Mouse (Mus musculus) skeletal muscle tissue, adult 2 months (tissue): ENCODE measurements around the gene Lpar3.

Experiments
- DNase-seq: peaks from one replicate; pipeline ENCODE4 v3.0.0-alpha.2; 2012; ENCODE audit warnings: low read depth, low spot score

Lpar3 gene

DNA sequence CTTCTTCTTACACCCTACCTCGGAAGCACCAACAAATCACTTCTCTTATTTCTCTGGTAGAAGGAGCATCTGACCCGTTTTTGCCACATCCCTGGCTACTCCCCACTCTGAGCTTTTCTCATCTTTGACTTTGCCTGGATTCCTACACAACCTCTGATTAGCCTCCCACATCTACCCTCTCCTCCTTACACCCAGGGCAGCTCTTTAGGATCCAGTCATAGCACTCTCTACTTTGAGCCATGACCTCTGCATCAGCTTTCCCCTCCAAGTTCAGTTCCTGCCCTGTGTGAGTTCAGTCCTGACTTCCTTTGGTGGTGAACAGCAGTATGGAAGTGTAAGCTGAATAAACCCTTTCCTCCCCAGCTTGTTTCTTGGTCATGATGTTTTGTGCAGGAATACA lies 87.1 kb downstream of the Lpar3 start:
- no peak for DNase-seq

DNA sequence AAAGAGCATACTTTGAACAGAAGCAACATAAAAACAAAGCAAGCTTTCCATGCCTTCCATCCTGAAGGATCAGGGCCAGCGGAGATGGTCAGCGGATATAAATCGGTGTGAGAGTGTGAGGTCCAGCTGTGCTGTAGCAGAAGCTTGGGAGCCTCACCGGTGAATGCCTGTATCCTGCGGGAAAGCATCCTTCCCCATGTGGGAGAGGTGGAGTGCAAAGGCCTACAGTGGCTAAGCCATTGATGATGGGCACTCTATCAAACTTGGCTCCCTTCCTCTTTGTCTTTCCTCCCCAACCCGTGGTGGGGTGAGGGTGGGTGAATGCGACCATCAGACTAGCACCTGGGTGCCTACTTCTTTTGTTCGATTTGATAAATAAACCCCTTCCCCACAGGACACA lies 88.8 kb downstream of the Lpar3 start:
- DNase-seq: no peak

DNA sequence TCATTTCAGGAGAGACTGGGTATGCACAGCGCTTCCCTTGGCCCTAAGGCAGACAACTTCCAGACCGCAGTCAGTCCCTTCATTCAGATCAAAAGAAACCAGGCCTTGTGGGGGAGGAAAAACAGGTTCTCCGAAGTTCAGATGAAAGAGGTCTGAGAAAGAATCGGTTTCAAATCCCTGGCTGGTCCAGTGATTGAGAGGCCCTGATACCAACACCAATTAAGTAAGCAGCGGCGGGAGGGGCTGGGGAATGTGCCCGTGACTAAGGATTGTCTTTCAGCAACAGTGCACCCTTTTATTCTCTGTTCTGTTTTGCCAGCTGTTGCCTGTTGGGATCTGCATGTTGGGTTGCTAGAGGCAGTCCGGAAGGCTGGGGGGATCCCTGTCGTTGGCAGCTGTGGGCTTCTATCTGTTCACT lies 90.4 kb downstream of the Lpar3 start:
- DNase-seq: no peak

DNA sequence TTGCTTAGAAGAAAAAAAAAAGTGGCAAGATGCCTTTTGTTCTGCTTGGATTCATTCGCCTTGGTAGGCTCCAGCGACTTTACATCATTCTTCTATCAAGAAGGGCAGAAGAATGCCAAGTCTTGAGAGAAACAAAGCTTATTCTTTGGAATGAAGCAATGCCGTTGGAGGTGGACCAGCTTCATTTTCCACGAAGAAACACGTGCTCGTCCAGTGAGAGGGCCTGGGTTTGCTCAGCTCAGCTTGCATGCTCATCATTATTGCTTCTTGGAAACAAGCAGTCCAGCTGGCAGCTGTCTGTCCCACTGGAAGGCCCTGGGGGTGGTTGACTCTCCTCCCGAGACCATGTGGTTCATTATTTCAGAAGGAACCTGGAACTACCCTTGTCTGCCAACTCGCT lies 94.7 kb downstream of the Lpar3 start:
- no peak for DNase-seq

DNA sequence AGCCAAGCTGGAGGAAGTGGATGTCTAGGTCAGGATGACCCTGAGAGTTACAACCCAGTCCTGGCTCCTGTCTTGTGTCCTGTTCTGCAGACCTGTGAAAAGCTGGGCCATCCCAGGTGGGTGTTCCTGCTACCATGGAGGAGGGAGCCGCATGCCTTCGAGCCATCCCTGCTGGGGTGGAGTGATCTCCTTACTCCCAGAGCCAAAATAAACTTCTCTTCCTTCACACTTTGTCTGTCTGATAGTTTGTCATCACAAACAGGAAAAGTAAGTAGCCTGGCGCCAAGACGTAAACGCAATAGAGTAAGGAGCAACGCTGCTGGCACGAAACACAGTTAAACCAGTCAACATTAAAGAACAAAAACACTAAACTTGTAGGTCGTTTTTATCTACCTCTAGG lies 95.5 kb downstream of the Lpar3 start:
- no peak for DNase-seq

DNA sequence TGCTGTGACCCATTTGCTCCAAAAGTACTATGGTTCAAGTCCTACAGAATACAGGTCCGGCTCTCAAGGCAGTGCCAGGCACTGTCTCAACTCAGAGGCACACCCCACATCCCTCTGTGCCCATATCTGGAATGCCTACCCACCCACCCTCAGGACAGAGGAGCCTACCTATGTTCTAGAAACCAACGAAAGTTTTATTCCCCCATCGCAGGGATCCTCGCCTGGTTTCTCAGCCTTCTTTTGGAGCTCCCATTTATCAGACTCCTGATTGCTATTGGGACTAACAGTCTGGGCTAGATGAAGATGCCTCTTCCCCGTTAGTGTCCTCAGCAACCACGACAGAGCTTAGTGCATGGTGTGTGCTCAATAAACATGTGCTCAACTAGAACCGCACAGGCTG lies 96.6 kb downstream of the Lpar3 start:
- DNase-seq: no peak

DNA sequence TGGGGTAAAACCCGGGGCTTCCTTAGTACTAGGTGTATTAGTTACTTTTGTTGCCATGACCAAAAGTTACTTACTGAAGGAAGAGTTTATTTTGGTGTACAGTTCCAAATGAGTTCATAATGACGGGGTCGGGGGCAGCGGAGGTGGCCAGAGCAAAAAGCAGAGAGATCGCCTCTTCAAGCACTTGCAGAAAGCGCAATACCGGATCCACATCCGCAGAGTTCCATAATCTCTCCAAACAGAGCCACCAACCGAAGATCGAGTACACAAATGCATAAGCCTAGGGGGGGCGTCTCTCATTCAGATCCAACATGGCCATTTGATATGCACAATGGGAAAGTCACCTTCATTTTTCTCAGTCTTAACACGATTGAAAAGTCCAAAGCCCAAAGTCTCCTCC lies 97.1 kb downstream of the Lpar3 start:
- DNase-seq: no peak

DNA sequence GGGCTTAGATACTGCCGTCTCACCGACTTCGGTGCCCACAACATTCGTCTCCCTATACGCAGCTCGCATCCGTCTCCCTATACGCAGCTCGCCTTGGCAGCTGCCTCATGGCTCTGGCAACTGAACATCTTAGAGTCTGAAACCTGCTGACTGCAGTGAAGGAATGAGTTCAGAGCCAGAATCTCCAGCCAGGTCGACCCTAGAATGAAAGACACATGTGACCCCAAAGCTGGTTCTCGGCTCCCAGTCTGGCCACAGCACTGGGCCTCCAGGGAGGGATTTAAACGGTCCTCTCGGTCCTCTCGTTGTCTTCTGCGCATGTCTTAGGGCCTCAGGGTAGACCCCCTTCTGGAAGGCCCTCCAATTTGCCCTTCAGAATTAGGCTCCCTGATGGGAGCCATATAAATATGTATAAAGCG lies 97.8 kb downstream of the Lpar3 start:
- DNase-seq: no peak

DNA sequence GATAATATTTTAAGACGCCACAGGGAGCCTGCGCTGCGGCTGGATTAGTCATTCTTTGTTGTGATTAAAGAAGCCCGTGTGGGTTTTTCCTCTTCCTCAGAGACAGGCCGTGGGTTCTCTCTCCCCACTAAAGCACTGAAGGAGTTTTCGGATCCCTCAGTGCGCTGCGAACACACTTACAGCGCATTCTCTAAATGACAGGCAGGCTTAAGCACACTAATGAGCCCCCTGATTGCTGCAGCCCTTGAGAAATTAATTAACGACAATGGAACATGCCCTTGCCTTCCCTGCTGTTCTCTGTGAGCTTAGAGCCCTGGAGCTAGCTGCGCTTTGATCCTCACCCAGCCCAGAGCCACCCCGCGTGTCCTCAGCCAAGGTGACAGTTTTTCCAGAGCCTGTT lies 98.2 kb downstream of the Lpar3 start:
- no peak for DNase-seq

DNA sequence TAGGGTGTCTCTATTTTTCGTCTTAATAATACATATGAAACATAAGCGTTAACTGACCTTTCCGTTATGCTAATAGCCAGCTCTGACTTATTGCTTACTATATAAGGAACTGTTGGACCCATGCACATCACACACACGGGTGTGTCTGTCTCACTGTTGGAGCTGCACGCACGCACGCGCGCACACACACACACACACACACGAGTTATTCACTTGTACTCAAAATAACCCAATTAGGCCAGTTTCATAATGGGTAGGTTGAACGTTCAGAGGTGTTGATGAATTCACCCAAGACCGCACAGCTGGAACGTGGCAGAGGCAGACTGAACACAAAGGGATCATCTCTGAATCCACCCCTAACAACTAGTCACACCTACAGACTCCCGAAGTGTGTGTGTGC lies 98.7 kb downstream of the Lpar3 start:
- DNase-seq: no peak

DNA sequence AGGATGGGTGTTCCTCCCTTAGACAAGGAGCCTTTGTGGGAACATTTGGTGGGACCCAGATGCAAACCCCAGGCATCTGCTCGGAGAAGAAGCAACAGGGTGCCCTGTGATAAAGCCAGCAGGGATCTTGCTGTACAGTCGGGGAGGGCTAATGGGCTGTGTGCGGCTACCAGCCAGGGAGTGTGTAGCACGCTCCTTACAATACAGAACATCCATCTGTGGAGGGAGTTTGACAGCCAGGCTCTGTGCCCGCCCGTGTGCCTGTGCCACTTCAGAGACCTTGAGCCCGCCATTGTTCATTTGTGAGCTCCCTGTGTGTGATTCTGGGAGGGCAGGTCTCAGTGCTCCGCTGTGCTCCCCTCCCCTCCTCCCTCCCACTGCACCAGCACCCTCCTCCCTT lies 104.2 kb downstream of the Lpar3 start:
- no peak for DNase-seq

DNA sequence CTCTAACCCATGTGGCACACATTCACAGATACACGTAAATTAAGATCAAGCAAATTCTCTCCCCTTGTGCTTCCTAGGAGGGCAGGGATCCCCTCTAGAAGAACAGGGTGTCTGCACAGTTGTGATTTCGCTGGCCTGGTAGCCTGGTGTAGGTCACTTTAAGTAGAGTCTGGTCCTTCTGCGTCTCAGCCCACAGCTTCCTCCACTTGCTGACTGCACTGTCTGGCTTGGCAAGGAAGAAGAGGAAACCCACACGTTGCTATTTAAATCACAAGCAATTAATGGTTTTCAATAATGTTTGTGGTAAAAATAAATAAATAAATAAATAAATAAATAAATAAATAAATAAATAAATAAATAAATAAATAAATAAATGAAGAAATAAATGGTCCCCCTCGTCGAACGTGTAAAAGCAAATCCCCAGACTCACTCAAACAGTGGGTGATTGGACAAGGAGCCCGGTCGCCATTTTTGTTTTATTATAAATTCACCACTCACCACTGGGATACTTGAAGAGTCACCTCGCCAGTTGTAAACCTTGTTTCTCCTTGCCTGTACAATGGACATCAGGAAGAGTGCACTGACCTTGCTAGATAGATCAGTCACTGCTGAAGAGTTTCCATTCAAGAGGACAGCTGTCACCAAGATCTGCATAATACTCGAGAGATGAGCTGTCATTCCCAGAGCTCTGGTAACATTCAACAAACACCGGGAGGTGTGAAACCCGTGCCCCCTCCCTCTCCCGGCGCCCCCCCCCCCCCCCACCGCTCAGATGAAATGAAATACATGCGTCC lies 106.2 kb downstream of the Lpar3 start:
- DNase-seq: no peak

DNA sequence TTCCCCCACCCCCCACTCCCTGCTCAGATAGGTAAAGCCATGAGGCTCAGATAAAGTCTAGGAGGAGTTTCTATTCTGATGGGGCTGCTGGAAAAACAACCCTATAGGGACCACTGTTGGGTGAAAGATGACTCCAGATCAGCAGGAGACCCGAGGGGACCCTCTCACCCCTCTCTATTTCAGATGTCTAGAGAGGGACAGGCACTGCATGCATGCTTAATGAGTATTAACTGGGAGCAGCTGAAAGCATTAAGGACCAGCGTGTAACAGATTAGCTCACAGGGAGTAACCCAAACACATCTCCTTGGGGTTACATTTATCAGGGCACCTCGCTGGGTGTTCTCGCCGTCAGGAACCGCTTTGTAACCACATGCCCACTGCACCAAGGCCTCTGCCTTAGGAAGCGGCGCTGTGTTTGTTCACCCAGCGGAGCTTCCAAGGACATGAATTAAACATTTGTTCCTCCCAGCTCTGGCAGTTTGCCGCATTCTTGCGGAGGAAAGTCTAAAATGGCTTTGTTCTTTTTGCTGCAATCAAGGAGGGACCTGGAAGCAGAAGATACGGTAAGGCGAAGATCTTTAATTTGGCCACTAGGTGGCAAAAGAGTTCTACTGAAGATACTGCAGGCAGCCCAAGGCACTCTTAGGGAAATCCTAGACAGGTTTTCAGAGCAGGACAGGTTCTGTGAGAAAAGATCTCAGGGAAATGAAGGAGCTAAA lies 106.9 kb downstream of the Lpar3 start:
- DNase-seq: peak; percentile 60

DNA sequence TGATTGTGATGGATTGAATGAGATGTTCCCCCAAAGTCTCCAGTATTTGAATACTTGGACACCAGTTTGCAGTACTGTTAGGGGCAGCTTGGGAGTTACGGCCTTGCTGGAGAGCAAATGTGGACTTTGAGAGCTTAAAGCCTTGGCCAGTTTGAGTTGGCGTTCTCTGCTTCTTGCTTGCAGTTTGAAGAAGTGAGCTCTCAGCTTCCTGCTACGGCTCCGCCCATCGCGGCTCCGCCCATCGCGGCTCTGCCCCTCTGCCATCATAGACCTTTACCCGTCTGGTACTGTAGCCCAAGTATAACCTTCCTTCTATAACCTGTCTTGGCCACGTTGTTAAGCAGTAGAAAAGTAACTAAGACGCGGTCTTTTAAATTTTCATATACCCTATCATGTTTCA lies 108.0 kb downstream of the Lpar3 start:
- DNase-seq: no peak

DNA sequence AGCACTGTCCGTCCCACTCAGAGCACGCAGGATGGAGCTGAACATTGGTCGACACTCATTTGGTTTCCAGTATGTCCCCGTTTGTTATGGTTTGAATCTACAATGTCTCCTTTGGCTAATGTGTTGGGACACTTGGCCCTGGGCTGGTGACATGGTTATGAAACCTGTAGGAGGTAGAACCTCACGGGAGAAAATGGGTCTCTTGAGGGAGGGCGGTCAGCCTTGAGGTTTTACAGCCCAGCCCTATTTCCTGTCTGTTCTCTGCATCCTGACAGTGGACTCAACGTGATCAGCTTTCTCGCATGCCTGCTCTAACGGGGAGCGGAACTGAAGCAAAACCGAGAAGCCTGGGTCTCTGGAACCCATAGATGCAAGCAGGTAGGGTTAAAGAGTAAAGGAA lies 111.1 kb downstream of the Lpar3 start:
- no peak for DNase-seq

DNA sequence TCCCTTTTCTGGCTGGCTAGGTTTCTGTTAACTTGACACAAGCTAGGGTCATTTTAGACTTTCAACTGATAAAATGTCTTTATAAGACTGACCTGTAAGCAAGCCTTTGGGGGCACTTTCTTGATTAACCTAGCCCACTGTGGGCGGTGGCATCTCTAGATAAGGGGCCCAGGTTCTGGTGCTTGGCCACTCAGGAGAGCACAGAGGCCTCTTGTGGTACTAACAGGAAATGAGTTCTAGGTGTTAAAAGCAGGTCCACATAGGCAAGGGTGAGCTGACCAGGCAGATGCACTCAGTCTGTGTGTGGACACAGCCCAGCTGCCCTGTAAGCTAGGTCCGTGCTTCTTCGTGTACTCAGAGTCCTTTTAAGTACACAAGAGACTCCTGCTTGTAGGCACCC lies 112.5 kb downstream of the Lpar3 start:
- DNase-seq: no peak

DNA sequence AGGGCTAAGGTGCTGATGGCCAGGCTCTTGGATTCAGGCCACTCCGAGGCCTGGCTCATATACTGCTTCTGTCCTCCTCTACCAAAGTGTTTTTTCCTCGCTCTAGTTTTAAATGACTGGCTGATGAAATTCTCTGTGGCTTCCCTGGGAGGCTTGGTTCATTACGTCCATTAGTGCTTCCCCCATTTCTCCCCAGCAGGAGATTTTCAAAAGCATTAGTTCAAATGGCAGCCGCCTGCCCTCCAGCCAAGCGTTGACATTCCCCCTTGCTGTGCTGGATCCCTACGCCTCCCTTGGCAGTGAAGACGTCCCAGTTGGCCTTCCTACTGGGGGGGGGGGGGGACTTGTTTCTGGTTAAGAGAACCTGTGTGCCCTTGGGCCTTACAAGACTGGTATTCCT lies 113.3 kb downstream of the Lpar3 start:
- DNase-seq: no peak
